Mouse (Mus musculus) megakaryocyte, adult 5-6 weeks (primary cell): Measurements from ENCODE around the gene Ak1. TPM values are rescaled to one million over a fixed set of nuclear protein-coding genes. Genes with fewer than 3 reads are reported as not detected.
A peak's percentile ranks its signal among the peaks of the same experiment; 100 is the strongest.

Experiments used
- ATAC-seq: 2 replicates; pipeline ENCODE4 v1.8.0; 2016; ENCODE audit warnings: mild to moderate bottlenecking, inconsistent platforms; ENCODE audit not compliant: poor library complexity, severe bottlenecking
- total RNA-seq, 2 experiments: library from RNA; stranded (forward) in 1 of 2; stranded (reverse) in 1 of 2; fragments of 153-499, 151-499 nt in 1 of 2; fragments of 221-1000, 200-1000 nt in 1 of 2; gene quantifications; 2 replicates each; pipeline versions ENCODE4 v1.2.3 to v1.2.4; 2015 to 2017

Gene Ak1
- total RNA-seq, 2 experiments from 2014 or later, result not detected

GRCm38 (mm10) chr2:32647366-32647765, 25.8 kb downstream of the Ak1 start:
- ATAC-seq, result no peak

GRCm38 (mm10) chr2:32653764-32654163, 32.2 kb downstream of the Ak1 start:
- no peak for ATAC-seq

GRCm38 (mm10) chr2:32654743-32655393, 33.3 kb downstream of the Ak1 start:
- peak; percentile 40 for ATAC-seq

GRCm38 (mm10) chr2:32655394-32655744, 33.8 kb downstream of the Ak1 start:
- ATAC-seq, result no peak

GRCm38 (mm10) chr2:32655826-32656225, 34.3 kb downstream of the Ak1 start:
- no peak for ATAC-seq

GRCm38 (mm10) chr2:32658873-32659272, 37.3 kb downstream of the Ak1 start:
- no peak for ATAC-seq

GRCm38 (mm10) chr2:32661509-32662107, 40.0 kb downstream of the Ak1 start:
- ATAC-seq, result no peak

- no peak for ATAC-seq
These were observed 40.7 kb downstream of the Ak1 start for GRCm38 (mm10) chr2:32662291-32662690.

- no peak for ATAC-seq
These were observed 43.8 kb downstream of the Ak1 start for GRCm38 (mm10) chr2:32665345-32665744.

- no peak for ATAC-seq
These were observed 44.3 kb downstream of the Ak1 start for GRCm38 (mm10) chr2:32665853-32666252.

- ATAC-seq, result no peak
These were observed 46.2 kb downstream of the Ak1 start for GRCm38 (mm10) chr2:32667775-32668174.

GRCm38 (mm10) chr2:32668176-32668575, 46.6 kb downstream of the Ak1 start:
- no peak for ATAC-seq

GRCm38 (mm10) chr2:32669876-32670275, 48.3 kb downstream of the Ak1 start:
- no peak for ATAC-seq

- no peak for ATAC-seq
These were observed 49.6 kb downstream of the Ak1 start for GRCm38 (mm10) chr2:32671147-32671546.

GRCm38 (mm10) chr2:32671907-32672595, 50.5 kb downstream of the Ak1 start:
- ATAC-seq, result no peak

GRCm38 (mm10) chr2:32673176-32673917, 51.8 kb downstream of the Ak1 start:
- ATAC-seq, result no peak

GRCm38 (mm10) chr2:32676821-32677220, 55.3 kb downstream of the Ak1 start:
- ATAC-seq, result no peak

GRCm38 (mm10) chr2:32677683-32678082, 56.1 kb downstream of the Ak1 start:
- no peak for ATAC-seq

GRCm38 (mm10) chr2:32680051-32680451, 58.5 kb downstream of the Ak1 start:
- no peak for ATAC-seq

- no peak for ATAC-seq
These were observed 59.5 kb downstream of the Ak1 start for GRCm38 (mm10) chr2:32680961-32681650.

- no peak for ATAC-seq
These were observed 60.2 kb downstream of the Ak1 start for GRCm38 (mm10) chr2:32681754-32682153.
